Mouse (Mus musculus): Measurements from ENCODE around the gene Bmt2. TPM values are rescaled to one million over a fixed set of nuclear protein-coding genes. Genes with fewer than 3 reads are reported as not detected.

Gene Bmt2
- polyA plus RNA-seq, 1 experiment from 2014 or later, result 29.3 TPM

DNA sequence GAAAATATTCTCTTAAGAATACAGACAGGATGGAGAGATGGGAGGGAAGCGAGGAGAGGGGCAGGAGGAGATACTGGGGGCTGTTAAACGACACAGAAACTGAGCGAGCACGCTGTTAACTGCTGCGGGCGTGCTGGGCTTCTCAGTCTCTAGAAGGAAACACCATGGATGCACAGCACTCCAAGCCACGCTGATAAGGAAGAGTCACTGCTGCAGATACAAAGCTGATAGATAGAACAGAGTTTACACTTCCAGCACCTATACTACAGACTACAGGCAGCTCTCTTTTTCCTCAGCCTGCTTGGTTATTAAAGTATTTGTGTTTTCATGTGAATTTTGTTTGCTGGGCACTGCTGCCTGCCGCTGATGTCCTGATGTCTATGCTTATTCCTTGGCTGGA, 91.6 kb downstream of the Bmt2 start:
- no peak for ATAC-seq (replicated peaks)
- H3K27me3 ChIP-seq, result no peaks in the 10 kb centered on the region
- no peaks in the 10 kb centered on the region for H3K4me1 ChIP-seq
- H3K9ac ChIP-seq (replicated peaks), result no peak overlapping the region
- 91% methylated on average over 8 of the region's 8 CpGs for WGBS
- no peak overlapping the region for H3K4me3 ChIP-seq
- no peaks in the 10 kb centered on the region for H3K9me3 ChIP-seq
- no peak overlapping the region for H3K27ac ChIP-seq (replicated peaks)
- no peak overlapping the region for H3K4me2 ChIP-seq (replicated peaks)
- H3K36me3 ChIP-seq, result peaks cover 20% of the 10 kb centered on the region

DNA sequence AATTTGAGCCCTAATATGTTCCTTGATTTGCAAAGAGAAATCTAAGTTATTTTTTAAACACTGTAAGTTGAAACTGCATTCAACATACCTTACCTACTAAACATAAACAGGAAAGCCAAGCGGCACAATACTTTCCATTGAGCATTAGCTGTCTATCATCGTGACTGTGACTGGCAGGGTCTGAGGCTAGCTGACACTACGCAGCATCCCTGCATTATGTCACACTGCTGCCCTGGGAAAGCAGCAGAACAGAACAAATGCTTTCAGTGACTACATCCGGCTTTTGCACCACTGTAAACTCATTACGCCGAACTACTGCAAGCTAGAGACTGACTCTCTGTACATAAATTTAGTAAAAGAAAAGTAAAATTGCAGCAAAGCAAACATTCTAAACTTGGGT, 93.0 kb downstream of the Bmt2 start:
- no peak for ATAC-seq (replicated peaks)
- peaks cover 18% of the 10 kb centered on the region for H3K36me3 ChIP-seq
- H3K9me3 ChIP-seq, result no peaks in the 10 kb centered on the region
- H3K27me3 ChIP-seq, result no peaks in the 10 kb centered on the region
- H3K27ac ChIP-seq (replicated peaks), result no peak overlapping the region
- H3K4me1 ChIP-seq, result no peaks in the 10 kb centered on the region
- H3K9ac ChIP-seq (replicated peaks), result no peak overlapping the region
- no peak overlapping the region for H3K4me3 ChIP-seq
- 84% methylated on average over 6 of the region's 6 CpGs for WGBS
- no peak overlapping the region for H3K4me2 ChIP-seq (replicated peaks)

DNA sequence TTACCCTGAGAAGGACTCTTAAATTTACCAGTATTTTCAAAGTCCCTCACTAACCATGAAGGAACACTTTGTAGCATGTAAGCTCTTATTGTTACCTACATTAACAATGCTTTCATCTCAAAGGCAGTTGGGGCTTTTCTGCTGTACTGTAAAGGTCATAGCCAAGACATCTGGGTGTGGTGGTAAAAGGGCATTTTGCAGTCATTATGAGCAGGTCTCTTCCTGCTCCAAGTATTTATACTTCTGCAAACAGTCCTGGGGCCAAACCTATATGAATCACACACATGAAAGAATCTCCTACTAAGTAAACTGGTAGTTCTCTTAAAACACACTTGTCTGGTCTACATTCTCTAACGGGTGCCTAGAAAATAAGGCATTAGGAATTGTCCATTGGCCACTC, 95.7 kb downstream of the Bmt2 start:
- H3K36me3 ChIP-seq, result peaks cover 12% of the 10 kb centered on the region
- no peak overlapping the region for H3K9ac ChIP-seq (replicated peaks)
- no peaks in the 10 kb centered on the region for H3K9me3 ChIP-seq
- H3K4me1 ChIP-seq, result no peaks in the 10 kb centered on the region
- no peak overlapping the region for H3K27ac ChIP-seq (replicated peaks)
- 91% methylated on average over 1 of the region's 1 CpGs for WGBS
- no peaks in the 10 kb centered on the region for H3K27me3 ChIP-seq
- H3K4me2 ChIP-seq (replicated peaks), result no peak overlapping the region
- no peak for ATAC-seq (replicated peaks)
- H3K4me3 ChIP-seq, result no peak overlapping the region

Other genes starting within 250 kb of the Bmt2 start
- 26.7 and 28.2 TPM in 2 replicates for gene Tmem168, start 69.9 kb downstream of the Bmt2 start, polyA plus RNA-seq (2015; fragmentation: Nextera tagmentation; extraction: Ambion mirVana)
- gene Gpr85, start 162.0 kb upstream of the Bmt2 start, polyA plus RNA-seq (2015; fragmentation: Nextera tagmentation; extraction: Ambion mirVana), result 123 and 138 TPM in 2 replicates
- 96.6 and 97.6 TPM in 2 replicates for gene 2610001J05Rik, start 193.6 kb upstream of the Bmt2 start, polyA plus RNA-seq (2015; fragmentation: Nextera tagmentation; extraction: Ambion mirVana)

All from forebrain, embryonic 15.5 days (tissue).